Mouse (Mus musculus) embryonic fibroblast, embryonic 13.5 days (primary cell): Measurements from ENCODE around the gene Cdyl.

ENCODE experiments used
- CTCF ChIP-seq: IDR thresholded peaks from 2 replicates; pipeline ENCODE4 v1.5.1; 2011; ENCODE audit warnings: mild to moderate bottlenecking, control low read depth, low read length, moderate library complexity, borderline replicate concordance; ENCODE audit not compliant: insufficient read depth
- POLR2A ChIP-seq: IDR thresholded peaks from 2 replicates; pipeline ENCODE4 v1.6.1; 2011; ENCODE audit warnings: low read depth, mild to moderate bottlenecking, control low read depth, low read length, moderate library complexity

DNA sequence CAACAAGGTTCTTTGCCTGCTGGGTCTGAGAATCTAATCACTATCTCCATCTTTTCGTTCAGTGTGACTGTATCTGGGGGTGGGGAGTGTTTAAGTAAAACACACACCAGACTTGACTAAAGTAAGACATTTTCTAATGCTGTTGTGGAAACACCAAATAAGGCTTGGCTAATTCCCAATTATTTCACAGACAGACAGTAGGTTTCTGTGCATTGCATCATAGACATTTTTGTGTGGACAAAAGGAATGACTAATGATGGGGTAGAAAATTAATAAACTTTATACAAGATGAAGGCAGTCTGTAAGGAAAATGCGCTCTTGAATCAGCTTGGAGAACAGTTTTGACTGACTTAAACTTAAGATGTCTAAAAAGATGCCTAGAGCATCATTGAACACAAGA, 100.7 kb downstream of the Cdyl start:
- TF ChIP-seq CTCF (no peak), POLR2A (no peak)
